Mouse (Mus musculus) megakaryocyte, adult 5-6 weeks (primary cell): ENCODE measurements around the gene Sdk2. TPM values are rescaled to one million over a fixed set of nuclear protein-coding genes. Genes with fewer than 3 reads are reported as not detected.

Experiments used
- ATAC-seq: 2 replicates; pipeline ENCODE4 v1.8.0; 2016; ENCODE audit warnings: mild to moderate bottlenecking, inconsistent platforms; ENCODE audit not compliant: poor library complexity, severe bottlenecking
- total RNA-seq, 2 experiments: library from RNA; stranded (forward) in 1 of 2; stranded (reverse) in 1 of 2; fragments of 153-499, 151-499 nt in 1 of 2; fragments of 221-1000, 200-1000 nt in 1 of 2; gene quantifications; 2 replicates each; pipeline versions ENCODE4 v1.2.3 to v1.2.4; 2015 to 2017

Sdk2 gene
- total RNA-seq (2015) (0.05 and 0.11 TPM in 2 replicates), total RNA-seq (2017) (0.04 TPM in 1 of 2 replicates, not detected in the other)

- ATAC-seq = no peak
These were observed at the start of gene Sdk2 for GRCm38 (mm10) chr11:114066951-114067762. TSS of gene Sdk2 (minus strand) at chr11:114067046.

DNA sequence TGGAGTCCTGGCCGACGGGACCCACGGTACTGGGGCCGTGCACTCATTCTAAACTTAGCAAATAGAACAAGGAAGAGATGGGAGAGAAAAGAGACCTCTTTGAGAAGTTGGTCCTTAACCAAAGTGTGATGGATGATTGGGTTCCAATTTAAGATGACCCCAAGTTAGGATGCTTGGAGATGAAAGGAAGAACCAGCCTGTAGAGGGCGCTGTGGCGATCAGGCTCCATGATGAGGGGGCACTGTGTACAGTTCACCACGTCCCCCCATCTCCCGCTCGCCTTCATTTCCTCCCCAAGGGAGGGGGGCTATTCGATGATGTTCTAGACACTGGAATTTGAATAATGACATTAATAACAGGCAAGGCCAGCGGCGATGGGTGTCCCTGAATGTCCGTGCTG is 48.2 kb upstream of the Sdk2 start:
- ATAC-seq = no peak

- ATAC-seq = no peak
These were observed 47.8 kb upstream of the Sdk2 start for GRCm38 (mm10) chr11:114114674-114115073.

DNA sequence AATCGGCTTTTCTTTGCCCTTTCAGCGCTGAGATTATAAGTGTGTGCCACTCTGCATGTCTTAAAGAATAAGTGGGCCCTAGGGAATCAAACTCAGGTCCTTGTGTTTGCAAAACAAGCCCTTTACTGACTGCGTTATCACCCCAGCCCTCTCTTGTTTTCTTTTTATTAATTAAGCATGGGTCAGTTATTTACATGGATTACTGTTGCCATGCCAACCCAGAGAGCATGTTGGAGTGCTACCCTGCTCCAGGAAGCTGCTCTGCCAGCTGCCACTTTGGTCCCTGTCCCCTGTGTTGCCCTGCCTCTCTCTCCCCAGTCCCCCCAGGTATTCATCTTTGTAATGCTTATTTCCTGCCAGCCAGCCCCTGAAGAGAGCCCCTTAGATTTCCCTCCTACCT is 44.0 kb upstream of the Sdk2 start:
- no peak for ATAC-seq

DNA sequence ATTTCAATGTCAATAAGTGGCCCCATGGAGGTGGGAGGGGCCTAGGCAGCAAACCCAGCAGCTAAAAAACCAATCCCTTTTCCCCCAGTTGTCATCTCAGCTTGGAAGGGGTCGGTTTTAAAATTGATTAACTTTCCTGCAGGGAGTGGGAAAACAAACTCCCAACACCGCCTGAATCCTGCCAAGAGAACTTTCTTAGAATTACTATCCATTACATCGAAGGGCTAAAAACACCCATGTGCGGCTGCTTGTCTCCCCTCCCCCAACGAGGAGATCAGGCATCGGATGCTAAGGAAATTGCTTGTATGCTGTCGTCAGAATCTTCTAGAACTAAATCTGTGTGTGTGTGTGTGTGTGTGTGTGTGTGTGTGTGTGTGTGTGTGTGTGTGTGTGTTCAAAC is 26.8 kb upstream of the Sdk2 start:
- ATAC-seq = no peak

DNA sequence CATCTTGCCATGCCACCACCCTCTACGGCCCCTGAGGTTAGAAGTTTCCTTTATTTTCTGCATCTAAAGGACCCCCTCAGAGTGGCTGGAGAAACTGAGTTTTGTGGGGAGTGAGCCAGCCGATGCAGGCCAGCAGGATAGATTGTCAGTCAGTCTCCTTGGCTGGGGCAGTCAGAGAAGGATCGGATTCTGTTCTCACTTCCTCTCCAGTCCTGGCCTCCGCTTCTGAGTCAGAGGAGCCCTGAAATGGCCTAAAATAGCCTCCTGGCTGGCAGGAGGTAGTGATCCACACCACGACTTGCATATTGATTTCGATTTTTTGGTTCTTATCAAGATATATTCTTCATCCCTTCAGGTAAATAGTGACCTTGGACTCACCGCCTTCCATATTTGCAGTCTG is 26.3 kb upstream of the Sdk2 start:
- peak; percentile 51; the same call in 1 of the 2 replicates for ATAC-seq

DNA sequence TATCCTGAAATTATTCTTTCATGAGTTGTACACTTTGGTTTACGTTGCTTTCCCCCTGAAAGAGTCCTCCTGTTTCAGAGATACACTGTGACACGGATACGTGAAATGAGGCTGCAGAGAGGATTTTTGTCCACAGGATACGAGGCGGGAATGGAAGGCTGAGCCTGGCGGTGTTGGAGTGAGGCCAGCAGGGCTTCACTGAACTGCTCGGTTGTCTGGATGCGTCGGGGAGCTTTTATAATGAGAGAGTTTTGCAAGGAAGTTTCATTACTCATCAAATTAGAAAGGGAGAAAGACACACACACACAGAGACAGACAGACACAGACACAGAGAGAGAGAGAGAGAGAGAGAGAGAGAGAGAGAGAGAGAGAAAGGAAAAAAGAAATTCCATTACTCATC is 13.8 kb upstream of the Sdk2 start:
- no peak for ATAC-seq

GRCm38 (mm10) chr11:114072644-114073043 is 5.8 kb upstream of the Sdk2 start:
- no peak for ATAC-seq

- ATAC-seq = no peak
These were observed 5.2 kb upstream of the Sdk2 start for GRCm38 (mm10) chr11:114071998-114072397.

DNA sequence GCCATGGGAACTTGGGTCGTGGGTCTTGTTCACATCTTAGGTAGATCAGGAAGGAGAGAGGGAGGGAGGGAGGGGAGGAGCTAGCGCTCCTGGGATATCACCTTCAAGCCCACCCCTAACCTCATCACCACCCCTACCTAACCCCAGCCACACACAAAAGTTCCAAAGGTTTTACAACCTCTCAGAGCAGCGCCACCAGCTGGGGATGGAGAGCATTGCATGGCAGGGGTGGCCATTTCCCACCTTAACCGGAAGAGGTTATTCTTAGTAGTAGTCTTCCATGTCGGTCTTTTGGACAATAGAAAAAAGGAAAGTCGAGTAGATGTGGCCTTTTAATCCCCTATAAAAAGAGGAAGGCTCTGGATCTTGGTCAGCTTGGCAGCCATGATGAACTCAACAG is 4.0 kb upstream of the Sdk2 start:
- ATAC-seq = no peak

DNA sequence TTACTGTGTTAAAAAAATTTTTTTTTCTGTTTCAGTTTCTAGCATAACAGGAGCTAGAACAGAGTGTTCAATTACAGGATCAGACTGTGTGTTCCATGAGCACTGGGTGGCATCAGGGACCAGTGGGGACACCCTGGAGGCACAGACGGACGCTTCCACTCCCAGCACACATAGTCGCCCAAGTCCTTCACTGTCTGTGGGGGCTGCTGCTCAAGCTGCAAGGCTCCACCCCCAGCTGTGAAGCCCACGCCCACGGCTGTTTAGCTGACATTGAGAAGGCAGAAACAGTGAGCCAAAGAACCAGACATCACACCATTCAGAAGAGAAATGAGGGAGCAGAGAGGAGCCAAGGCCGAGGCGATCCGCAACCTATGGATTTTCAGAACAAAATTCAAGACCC is 3.3 kb upstream of the Sdk2 start:
- no peak for ATAC-seq

DNA sequence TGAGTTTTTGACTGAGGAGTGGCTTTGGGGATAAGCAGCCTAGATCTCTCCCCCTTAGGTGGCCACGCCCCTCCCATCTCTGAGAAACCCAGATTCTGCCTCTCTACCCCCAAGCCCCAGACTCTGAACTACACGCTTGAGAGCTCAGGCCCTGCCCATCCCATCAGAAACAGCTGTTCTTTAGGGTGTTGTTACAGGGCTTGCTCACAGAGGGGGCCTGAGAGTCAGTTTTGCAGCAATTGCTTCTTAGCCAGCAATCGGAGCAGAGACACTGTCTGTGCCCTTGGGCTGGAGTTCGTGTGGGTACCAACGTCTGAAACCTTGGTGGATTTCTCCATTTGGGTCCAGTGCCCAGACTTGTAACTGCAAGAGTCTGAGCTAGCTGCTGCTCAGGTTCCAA is 1.5 kb upstream of the Sdk2 start:
- no peak for ATAC-seq

DNA sequence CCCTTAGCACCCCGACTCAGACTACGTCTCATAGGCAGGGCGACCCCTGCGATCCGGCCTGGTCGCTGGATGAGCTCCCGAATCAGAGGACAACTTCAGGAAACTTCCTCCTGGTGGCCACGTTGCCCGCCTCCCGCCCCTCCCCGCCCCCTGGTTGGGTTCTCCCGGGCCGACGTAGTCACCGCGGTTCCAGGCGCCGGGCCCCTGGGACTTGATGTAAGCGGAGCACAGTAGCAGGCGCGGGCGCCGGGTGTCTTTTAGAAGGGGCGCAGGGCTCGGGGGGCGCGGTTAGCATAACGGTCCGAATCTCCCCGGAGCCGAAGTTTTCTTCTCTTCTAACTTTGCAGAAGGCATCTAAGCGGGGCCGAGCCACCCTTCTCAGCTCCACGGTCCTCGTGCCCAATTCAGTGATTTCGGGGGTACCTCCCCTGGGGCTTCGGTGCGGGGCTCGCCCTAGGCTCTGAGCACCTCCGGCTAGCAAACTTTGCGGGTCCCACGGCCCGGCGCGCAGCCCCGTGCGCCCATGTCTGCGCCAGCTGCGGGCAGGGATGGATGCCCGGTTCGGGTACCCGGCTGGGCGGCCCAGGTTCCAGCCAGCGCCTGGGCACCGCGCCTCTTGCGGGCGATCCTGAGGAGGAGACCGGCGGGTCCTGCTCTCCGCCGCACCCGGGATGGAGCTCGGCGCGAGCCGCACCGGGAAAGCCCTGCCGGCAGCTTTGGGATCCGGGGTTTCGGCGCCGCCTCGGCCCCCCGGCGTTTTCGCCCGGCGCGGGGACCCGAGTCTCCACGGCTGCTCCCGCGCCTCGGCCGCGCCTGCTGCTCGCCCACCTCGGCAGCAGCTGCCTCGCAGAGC is 522 bp downstream of the Sdk2 start:
- ATAC-seq = no peak

GRCm38 (mm10) chr11:114065596-114065995 is 1.2 kb downstream of the Sdk2 start:
- no peak for ATAC-seq

DNA sequence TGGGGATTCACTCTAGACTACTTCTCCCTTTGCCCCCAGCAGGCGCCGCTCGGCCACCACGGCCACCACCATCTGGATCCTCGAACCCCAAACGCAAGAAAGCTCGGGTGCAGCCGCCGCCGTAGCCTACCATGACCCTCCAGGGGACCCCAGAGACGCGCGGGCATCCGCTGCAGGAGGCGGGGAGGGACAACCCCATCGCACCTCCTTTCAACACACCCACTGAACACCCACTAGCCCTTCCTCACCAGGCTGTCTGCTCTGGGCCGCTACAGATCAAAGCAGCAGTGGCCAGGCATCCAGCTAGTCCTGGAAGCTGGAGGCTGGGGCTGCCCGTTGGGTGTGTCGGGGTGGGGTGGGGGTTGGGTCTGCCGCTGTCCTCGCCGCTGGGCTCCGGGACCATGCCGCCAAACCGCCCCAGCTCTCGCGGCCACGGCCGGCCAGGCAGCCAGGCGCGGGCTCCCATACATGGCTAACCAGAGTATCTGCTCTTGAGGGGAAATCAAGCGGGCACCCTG is 1.9 kb downstream of the Sdk2 start:
- no peak for ATAC-seq

DNA sequence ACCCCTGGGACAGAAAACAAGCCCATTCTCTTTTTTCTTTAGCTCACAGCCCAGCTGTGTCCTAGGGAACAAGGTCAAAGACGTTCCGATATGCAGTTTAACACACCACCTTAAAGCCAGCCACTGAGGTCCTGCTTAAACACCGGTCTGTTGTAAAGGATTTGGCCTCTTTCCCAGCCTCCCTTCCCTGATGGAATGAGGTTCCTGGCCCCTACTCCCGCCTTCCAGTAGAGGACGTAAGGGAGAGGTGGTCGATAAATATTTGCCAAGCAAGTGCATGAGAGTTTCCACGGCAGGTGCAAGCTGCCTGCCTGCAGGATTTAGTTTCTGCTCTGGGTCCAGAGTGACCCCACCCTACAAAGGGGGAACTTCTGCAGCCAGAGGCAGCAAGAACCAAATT is 4.9 kb downstream of the Sdk2 start:
- ATAC-seq = no peak

GRCm38 (mm10) chr11:114061265-114061664 is 5.6 kb downstream of the Sdk2 start:
- ATAC-seq = no peak

DNA sequence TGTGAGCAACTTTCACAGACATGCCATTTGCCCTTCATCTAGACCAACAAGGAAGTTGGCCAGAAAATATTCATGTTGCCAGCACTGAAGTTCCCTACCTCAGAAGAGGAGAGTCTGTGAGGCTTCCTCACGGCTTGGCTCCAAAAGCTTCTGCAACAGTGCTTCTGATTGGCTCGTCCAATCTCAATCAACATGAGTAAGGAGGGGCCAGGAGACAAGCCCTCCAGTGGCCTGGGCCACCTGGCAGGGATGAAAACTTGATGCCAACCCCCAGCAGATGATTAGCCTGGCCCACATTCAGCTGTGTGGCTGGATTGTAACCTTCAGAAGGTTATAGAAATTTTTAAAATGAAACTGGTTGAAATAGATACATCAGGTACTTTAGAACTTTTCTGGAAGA is 10.5 kb downstream of the Sdk2 start:
- no peak for ATAC-seq

DNA sequence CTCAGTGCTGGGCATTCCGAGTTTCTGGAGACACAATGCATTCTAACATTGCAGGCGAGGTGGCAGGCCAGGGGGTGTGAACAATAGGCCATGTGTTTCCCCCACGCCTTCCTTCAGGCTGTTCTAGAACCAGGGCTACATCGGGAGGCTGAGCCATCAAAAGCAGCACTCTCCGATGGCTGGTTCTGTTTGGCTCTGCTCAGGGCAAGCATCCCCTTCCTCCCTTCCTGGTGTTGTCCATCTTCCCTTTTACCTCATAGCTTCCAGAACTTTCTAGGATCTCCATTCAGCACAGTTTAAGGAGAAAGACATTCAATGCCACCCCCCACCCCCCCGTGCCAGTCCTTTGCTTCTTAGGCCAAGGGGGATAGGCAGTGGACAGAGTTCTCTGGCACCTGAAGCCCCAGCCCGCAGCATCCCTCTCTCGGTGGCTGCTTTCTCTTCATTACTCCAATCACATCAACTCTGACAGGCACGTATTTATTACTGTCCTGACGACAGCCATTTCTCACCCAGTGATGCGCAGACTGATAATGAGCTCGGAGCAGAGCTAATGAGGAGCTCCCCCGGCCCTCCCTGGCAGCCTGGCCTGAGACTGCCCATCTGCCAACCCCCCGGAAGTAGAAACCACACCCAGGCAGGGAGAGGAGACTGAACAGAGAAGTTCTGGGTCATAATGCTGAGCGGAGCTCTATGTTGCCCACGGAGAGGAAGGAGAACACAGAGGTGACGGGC is 12.1 kb downstream of the Sdk2 start:
- no peak for ATAC-seq

DNA sequence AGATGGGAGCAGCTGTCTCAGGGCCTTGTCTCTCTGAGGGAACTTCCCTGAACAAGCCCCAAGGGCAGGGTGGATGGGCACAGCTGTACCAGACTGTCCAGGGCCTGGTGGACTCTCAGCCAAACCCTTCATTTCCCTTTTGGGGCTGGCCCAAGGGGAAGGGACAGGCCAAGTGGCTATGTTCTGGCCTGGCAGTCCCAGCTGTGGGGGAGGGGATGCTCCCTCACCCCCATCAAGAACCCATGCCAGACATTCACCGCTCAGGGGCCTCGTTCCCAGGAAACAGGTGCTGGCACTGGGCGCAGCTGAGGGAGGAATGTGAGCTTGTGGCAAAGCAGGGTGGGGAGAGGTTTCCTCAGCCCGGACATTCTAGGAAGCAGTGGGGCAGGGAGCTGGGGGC is 15.5 kb downstream of the Sdk2 start:
- ATAC-seq = no peak

DNA sequence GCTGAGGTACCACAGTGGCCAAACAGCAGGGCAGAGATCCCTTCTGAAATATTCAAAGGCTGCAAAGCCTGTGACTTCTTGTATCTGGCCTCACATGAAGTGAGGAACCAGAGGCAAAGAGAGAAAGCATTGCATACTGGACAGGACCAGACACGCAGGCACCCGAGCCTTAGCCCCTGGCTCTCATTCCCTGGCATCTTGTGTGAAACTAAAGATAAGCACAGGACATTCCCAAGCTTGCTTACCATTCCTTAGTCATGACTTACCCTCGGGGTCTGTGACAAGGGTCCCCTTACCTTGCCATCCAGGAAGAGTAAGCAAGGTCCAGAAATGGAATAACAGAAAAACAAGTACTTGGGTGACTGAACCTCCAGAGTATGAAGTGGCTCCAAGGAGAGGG is 16.3 kb downstream of the Sdk2 start:
- no peak for ATAC-seq
